Mouse (Mus musculus) T-helper 2 cell (primary cell): Measurements from ENCODE around the gene Tymp.

Experiments used
- in situ Hi-C: fragments of 300-600 bp; cut with MboI, MseI; formaldehyde crosslinking; loops from one replicate; pipeline ENCODE4 v1.15.1; 2025; ENCODE audit warnings: high pct_unique_total_duplicates

Gene Tymp

GRCm38 (mm10) chr15:89336422-89336821 lies 40.4 kb downstream of the Tymp start:
- in situ Hi-C loops = no loop called here

- in situ Hi-C loops = no loop called here
Observed at GRCm38 (mm10) chr15:89334774-89335537, 41.9 kb downstream of the Tymp start.

GRCm38 (mm10) chr15:89334271-89334670 lies 42.6 kb downstream of the Tymp start, which contains the start of gene Miox:
TSS of gene Miox (plus strand) at chr15:89334398.
- in situ Hi-C loops = no loop called here

GRCm38 (mm10) chr15:89326441-89326840 lies 50.4 kb downstream of the Tymp start:
- in situ Hi-C loops = no loop called here

- in situ Hi-C loops = no loop called here
Observed at GRCm38 (mm10) chr15:89323656-89324055, 53.2 kb downstream of the Tymp start.

GRCm38 (mm10) chr15:89322670-89323522 lies 53.9 kb downstream of the Tymp start, which contains the start of gene Adm2:
TSS of gene Adm2 (plus strand) at chr15:89322720.
- in situ Hi-C loops = no loop called here
